Mouse (Mus musculus) adrenal gland, postnatal 36 days (tissue): Measurements from ENCODE around the gene Rbfox1. TPM values are rescaled to one million over a fixed set of nuclear protein-coding genes. Genes with fewer than 3 reads are reported as not detected.

ENCODE experiments used
- DNase-seq, 2 experiments: peaks; one replicate each; pipeline ENCODE4 v3.0.0; 2021; ENCODE audit warnings: mixed read lengths in 1 of 2
- total RNA-seq, 2 experiments: library from RNA; stranded (reverse); gene quantifications; 2 replicates each; pipeline ENCODE4 v1.2.3; 2021

Rbfox1 gene
- total RNA-seq, 2 experiments from 2014 or later: 1.0 to 1.1 TPM

- DNase-seq: no peak
Measured at GRCm38 (mm10) chr16:6097244-6098040, 212.3 kb downstream of the Rbfox1 start.

DNA sequence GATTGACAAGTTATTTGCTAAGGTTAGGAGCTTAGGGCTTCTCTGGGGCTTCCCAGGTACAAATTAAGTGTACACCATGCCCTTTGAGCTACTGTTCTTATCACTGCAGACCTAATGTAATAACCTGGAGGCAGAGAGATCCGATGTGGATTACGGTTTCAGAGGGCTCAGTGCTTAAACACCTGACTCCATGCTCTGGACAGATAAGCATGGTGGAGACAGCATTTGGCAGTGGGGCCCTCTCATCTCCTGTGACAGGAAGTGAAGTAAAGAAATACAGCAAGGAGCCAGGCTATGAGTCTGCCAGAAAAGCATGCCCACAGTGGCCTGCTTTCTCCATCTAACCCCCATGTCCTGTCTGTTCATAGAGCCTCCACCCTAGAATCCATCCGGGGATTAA is 213.0 kb downstream of the Rbfox1 start:
- DNase-seq: no peak

DNA sequence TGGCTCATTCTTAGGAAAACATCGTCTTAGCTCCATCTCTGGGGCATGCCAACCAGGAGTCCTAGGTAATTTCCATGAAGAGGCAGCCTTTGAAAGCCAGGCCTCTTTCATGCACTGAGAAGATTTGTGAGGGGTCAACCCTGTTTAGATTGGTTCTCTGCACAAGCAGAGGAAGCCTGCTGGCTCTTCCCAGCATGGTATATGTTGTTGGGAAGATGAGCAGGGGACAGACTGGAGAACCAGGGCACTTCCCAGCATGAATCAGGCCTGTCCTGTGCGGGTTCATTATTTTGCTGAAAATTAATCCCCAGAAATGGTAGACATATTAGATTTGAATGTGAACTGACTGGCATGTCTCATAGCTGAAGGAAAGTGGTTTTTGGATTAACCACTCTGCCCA is 214.4 kb downstream of the Rbfox1 start:
- no peak for DNase-seq

DNA sequence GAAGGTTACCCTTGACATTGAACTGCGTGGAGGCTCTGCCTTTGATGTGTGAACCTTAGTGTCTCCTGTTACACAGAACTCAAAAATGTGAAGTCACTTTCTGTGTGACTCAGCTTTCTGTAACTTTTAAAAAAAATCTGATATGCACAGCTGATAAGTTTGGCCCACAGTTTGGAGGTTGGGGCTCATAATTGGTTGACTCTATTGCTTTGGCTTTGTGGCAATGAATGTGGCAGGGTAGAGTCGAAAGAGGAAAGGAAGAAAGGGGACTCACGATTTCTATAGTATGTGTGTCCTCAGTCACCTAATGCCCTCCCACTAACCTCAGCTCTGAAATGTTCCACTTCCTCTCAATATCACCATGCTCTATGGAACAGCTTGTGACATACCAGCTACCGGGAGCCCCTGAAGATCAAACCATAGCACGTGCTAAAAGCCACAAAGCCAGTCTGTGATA is 215.3 kb downstream of the Rbfox1 start:
- peak in 1 of 2 experiments; percentile 8 for DNase-seq

DNA sequence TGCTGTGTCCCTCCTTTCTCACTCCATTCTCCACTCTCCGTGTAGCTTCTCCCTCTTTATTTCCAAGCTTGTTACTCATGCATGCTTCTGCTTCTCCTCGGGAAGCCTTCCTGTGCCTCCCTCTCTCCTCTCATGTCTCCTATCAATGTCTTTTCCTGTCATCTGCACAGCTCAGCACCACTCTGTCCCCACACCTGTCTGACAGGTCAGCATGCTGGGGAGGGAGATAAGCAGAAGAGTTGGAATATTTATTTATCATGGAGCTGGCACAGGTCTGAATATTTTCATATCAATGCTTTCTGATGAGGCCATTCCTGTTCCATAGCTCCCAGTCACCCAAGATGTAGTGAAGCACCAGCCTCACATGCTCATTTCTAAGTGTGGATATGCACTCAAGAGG is 218.6 kb downstream of the Rbfox1 start:
- no peak for DNase-seq

DNA sequence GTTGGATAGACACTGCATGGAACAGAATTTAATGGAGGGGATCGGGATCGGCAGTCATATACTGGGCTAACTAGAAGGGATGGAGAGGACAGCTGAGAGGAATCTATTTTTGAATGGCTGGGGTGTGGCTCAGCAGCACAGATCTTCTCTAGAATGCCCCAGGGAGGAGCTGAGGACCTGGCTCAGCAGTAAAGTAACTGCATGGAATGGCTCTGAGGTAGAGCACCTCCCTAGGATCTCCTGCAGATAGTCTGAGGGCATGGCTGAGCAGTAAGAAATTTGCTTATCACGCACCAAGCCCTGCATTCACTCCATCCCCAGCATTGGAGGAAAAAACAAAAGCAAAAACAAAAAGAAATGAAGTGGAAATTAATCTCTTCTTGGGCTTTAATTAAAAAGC is 225.0 kb downstream of the Rbfox1 start:
- no peak for DNase-seq

GRCm38 (mm10) chr16:6113836-6114475 is 228.8 kb downstream of the Rbfox1 start:
- no peak for DNase-seq

- DNase-seq: no peak
Measured at GRCm38 (mm10) chr16:6119472-6119871, 234.3 kb downstream of the Rbfox1 start.

DNA sequence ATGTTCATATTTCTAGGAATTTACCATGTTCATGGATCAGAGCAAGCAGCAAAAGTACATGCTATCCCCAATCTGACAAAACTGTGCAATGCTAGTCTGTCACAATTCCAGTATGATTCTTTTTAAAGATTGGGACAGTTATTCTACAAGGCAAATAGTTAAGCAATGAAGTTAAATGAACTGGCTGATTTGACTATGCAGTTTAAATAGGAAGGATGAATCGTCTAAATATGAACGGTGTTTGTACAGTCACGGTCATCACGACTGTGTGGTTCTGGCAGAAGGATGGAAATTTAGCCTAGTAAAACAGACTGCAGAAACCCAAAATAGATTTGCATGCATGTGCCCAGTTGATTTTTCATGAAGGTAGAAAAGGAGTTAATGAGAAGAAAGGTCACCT is 236.1 kb downstream of the Rbfox1 start:
- no peak for DNase-seq

DNA sequence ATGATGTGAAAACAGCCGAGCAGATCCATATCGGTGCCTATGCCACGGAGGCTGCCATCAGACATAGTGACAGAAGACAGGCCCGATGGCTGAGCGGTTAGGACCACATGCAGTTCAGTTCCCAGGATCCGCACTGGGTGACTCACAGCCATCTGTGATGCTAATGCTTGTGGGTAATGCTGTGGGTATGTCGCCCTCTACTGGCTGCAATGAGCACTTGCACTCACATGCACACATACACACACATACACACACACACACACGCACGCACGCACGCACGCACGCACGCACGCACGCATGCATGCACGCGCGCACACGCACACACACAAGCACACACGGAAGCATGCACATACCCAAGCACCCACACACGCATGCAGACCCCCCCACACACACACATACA is 237.7 kb downstream of the Rbfox1 start:
- no peak for DNase-seq

- no peak for DNase-seq
Measured at GRCm38 (mm10) chr16:6128314-6128713, 243.2 kb downstream of the Rbfox1 start.

DNA sequence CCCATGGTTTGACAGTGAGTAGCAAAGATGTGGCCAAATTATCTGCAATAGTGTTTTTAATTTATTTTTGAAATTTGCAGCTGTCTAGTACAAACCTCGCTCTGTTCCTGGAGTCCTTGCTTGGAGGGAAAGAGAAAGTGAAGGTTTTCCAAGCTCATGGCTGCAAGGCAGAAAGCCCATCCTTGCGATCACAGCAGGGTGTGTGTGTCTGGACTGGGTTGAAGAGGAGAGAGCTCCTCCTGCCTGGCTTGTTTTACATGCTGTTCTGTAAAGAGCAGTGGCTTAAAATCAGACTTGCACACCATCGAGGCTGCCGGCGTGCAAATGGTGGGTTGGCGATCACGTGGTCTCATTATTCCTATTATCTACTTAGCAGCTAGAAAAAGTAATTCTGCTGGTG is 249.9 kb downstream of the Rbfox1 start:
- no peak for DNase-seq

DNA sequence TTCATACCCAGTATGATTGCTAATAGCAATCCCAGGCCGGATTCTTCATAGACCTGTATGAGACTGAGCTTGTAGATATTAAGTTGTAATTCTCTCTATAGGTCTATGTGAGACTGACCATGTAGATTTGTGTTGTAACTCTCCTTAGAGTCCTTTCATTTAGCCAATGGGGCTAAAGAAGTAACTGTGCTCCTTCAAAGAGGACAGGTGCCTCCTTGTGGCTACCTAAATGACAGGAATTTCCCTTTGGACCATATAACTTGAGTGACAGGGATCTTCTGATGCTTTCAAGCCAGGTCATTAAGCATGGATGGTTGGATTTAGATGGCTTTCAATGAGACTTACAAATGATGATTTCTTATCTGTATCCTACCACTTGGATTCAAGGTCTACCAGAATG is 254.3 kb downstream of the Rbfox1 start:
- no peak for DNase-seq

DNA sequence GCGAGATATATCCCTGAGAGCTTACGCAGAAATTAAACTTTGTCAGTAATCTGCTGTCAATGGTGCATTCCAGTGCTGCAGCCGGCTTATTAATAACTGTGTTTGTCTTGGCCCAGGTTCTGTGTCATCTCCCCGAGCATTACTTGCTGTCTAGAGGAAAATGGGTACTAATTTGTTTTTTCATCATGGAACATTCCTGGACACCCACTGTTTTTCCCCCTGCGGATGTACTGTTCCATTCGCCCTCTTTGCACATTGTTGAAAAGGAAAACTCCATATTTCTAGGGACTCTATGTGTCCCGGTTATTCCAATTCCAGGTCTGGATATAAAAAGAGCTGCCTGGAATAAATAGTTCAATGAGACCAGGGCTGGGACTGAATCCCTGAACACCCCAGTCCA is 262.8 kb downstream of the Rbfox1 start:
- no peak for DNase-seq

DNA sequence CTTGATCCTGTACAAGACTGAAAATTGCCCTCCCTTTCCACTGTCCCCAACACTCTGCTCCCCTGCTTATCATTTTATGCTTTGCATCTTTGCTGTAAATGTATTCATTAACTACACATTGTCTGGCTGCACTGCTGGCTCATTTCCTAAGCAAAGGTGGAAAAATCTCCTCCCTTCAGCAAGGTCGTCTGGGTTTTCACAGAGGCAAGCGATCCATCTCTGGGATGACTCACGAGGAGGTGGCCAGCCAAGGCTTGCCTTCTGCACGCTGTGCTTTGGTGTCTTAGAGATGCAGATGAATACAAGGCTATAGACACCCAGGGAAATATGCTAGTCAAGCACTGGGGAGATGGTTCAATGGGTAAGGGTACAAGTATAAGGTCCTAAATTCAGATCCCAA is 264.2 kb downstream of the Rbfox1 start:
- peak; percentile 42 to 43 for DNase-seq

GRCm38 (mm10) chr16:6155556-6155955 is 270.4 kb downstream of the Rbfox1 start:
- peak in 1 of 2 experiments; percentile 3 for DNase-seq

DNA sequence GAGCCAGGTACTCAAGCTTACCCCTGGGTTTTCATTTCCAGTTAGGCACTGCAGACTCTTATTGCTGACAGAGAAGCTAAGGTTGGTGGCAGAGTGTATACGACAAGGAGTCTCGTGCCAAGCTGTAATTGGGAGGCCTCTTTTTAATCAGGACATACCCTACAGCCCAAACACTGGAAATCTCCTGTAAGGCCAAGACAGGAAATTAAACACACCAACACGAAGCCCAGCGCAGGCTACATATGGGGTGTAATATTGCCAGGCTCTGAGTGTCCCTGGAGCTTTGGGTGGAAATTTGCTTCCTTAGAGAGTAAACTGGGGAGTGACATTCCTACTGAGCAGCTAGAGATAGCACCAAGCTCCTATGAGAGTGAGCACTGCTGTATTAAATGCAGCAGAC is 279.3 kb downstream of the Rbfox1 start:
- no peak for DNase-seq

DNA sequence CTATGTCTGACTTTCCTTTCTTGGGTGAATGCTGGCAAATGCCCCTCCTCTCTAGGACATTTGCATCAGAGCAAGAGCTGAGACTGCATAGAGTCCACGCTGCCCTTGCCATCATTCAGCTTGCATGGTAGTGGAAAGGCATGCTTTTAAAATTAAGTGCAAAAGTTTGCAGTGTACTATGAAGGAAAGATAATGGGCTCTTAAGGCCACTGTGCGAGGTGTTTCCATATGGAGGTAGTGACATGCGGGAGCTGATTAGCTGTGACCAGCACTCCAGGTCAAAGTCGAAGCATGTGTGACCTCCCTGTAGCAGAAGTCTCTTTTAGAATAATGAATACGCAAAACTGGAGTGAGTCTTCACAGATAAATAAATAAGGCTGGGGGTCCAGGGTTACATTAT is 284.2 kb downstream of the Rbfox1 start:
- no peak for DNase-seq

GRCm38 (mm10) chr16:6180819-6181218 is 295.7 kb downstream of the Rbfox1 start:
- DNase-seq: no peak

DNA sequence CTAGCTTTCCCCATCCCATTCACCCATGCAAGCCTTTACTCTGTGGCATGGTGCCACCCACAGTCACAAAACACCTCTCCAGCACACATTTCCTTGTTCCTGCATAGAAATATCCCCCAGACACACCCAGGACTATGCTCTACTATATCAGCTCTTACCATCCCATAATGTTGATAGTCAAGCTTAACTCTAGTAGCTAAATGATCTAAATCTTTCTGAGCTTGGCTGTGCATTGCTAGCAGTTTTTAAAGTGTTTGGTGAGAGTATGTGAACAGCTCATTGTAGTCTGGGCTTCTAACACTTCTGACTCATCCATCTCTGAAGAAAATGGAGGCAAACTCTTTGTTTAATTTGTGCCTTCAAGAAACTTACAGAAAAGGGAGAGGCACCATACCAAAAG is 297.2 kb downstream of the Rbfox1 start:
- no peak for DNase-seq

DNA sequence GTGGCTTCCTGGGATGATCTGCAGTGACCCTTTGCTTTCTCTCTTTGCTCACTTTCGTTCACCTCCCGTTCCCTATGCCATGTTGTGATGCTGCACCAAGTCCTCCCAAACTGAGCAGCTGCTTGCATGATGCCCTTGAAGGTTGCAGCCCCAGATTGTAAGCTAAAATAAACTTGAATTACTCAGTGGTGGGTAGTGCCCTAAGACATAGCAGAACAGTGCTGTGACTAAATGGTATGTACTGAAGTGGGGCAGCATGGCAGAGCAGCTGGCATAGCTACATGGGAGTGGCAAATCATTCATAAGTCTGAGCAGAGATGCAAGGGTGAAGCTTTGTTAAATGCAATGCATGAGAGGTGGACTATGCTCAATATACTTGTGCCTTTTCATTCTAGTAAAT is 307.2 kb downstream of the Rbfox1 start:
- no peak for DNase-seq

DNA sequence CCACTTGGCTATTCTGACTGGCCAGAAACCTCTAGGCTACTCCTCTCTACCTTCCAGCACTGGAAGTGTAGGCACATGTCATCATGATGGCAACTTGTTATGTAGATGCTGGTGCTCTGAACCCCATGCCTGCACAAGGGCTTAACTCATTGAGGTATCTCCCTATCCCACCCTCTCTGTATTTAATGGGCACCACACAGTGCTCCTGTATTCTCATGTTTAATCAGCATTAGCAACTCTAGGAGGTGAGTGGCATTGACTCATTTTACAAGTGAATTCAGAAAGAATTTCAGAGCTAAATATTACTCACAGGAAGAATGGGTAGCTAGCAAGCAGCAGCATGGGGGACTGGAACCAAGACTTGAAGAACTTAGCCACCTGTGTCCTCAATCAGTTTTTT is 321.3 kb downstream of the Rbfox1 start:
- DNase-seq: no peak

DNA sequence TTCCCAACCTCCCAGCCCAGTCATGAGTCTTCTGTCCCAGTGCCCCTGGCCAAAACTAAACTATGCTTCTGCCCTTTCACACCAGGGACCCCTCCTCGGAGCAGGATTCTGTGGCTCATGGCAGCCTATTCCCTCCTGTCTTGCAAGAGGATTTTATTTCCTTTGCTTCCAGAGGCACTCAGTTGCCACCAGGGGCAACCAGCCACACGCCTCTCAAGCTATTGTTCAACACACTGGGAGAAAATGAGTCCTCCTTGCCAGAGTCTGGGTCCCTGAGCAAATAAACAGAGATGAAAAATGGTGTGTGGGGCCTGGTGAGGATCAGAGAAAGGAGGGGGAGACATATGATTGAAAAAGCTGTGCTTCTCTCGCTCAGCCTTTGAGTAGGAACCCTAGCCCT is 327.8 kb downstream of the Rbfox1 start:
- DNase-seq: no peak

- no peak for DNase-seq
Measured at GRCm38 (mm10) chr16:6227449-6227848, 342.3 kb downstream of the Rbfox1 start.
